Mouse (Mus musculus) ES-Bruce4 (cell line): Measurements from ENCODE around the gene Fiz1.

Experiments used
- CTCF ChIP-seq: IDR thresholded peaks from one replicate; pipeline ENCODE4 v1.8.1; 2011; ENCODE audit warnings: low read depth, low read length
- EP300 ChIP-seq: IDR thresholded peaks from 2 replicates; pipeline ENCODE4 v1.6.1; 2011; ENCODE audit warnings: low read depth, low read length; ENCODE audit not compliant: insufficient read depth
- POLR2A ChIP-seq: IDR thresholded peaks from one replicate; pipeline ENCODE4 v1.8.1; 2011; ENCODE audit warnings: low read length; ENCODE audit not compliant: insufficient read depth

- TF ChIP-seq CTCF (no peak), POLR2A (no peak), EP300 (no peak)
Measured at GRCm38 (mm10) chr7:4999876-5000275, 14.6 kb downstream of the Fiz1 start.
